Mouse (Mus musculus): ENCODE results near the gene Fam57a. TPM values are rescaled to one million over a fixed set of nuclear protein-coding genes. Genes with fewer than 3 reads are reported as not detected.

Fam57a gene
- polyA plus RNA-seq, 1 experiment from 2014 or later = 19.9 TPM

Other genes starting within 250 kb of the Fam57a start
- 5.1 and 5.2 TPM in 2 replicates for gene Rph3al, start 241.2 kb upstream of the Fam57a start, polyA plus RNA-seq (2015; fragmentation: Nextera tagmentation; extraction: Ambion mirVana)
- 0.18 and 0.56 TPM in 2 replicates for gene 1700016K19Rik, start 179.8 kb upstream of the Fam57a start, polyA plus RNA-seq (2015; fragmentation: Nextera tagmentation; extraction: Ambion mirVana)
- gene Rflnb, start 151.9 kb upstream of the Fam57a start, polyA plus RNA-seq (2015; fragmentation: Nextera tagmentation; extraction: Ambion mirVana) = 12.7 and 17.0 TPM in 2 replicates
- gene Vps53, start within 50 bp of the Fam57a start, polyA plus RNA-seq (2015; fragmentation: Nextera tagmentation; extraction: Ambion mirVana) = 26.0 and 31.6 TPM in 2 replicates
- 0.95 and 1.0 TPM in 2 replicates for gene Dbil5, start 37.9 kb downstream of the Fam57a start, polyA plus RNA-seq (2015; fragmentation: Nextera tagmentation; extraction: Ambion mirVana)
- gene Gemin4, start 38.0 kb downstream of the Fam57a start, polyA plus RNA-seq (2015; fragmentation: Nextera tagmentation; extraction: Ambion mirVana) = 15.1 and 23.9 TPM in 2 replicates
- 22.7 and 24.8 TPM in 2 replicates for gene Mrm3, start 64.0 kb downstream of the Fam57a start, polyA plus RNA-seq (2015; fragmentation: Nextera tagmentation; extraction: Ambion mirVana)
- 111 and 116 TPM in 2 replicates for gene Glod4, start 64.1 kb downstream of the Fam57a start, polyA plus RNA-seq (2015; fragmentation: Nextera tagmentation; extraction: Ambion mirVana)
- 18.6 and 26.0 TPM in 2 replicates for gene Nxn, start 219.5 kb downstream of the Fam57a start, polyA plus RNA-seq (2015; fragmentation: Nextera tagmentation; extraction: Ambion mirVana)
- gene Timm22, start 227.3 kb downstream of the Fam57a start, polyA plus RNA-seq (2015; fragmentation: Nextera tagmentation; extraction: Ambion mirVana) = 79.9 and 84.9 TPM in 2 replicates